Mouse (Mus musculus) limb, embryonic 14.5 days (tissue): ENCODE results near the gene Hagh. TPM values are rescaled to one million over a fixed set of nuclear protein-coding genes. Genes with fewer than 3 reads are reported as not detected.

Experiments
- ATAC-seq: fragments of 200-750 bp; cut with Nextera tagmentation; 2 replicates; pipeline ENCODE4 v1.8.0; 2017; ENCODE audit warnings: low read depth, moderate number of reproducible peaks, moderate TSS enrichment; ENCODE audit not compliant: low FRiP score
- DNase-seq: peaks from one replicate; pipeline ENCODE4 v3.0.0-alpha.2; 2015; ENCODE audit warnings: low spot score
- H3K27ac ChIP-seq: fragments of 300-500 bp; sonication (generic); replicated peaks from 2 replicates; pipeline ENCODE4 v1.5.1; 2014; ENCODE audit warnings: low read depth, mild to moderate bottlenecking, low read length, moderate library complexity, mixed read lengths
- H3K27me3 ChIP-seq: fragments of 300-500 bp; sonication (generic); 2 replicates; pipeline ENCODE4 v1.6.1; 2014; ENCODE audit warnings: low read length, mixed read lengths; ENCODE audit not compliant: control insufficient read depth, insufficient read depth
- H3K36me3 ChIP-seq: fragments of 300-500 bp; sonication (generic); 2 replicates; pipeline ENCODE4 v1.6.1; 2014; ENCODE audit warnings: mild to moderate bottlenecking, low read length, moderate library complexity, mixed read lengths; ENCODE audit not compliant: control insufficient read depth, insufficient read depth
- H3K4me1 ChIP-seq: fragments of 300-500 bp; sonication (generic); 2 replicates; pipeline ENCODE4 v1.6.1; 2014; ENCODE audit warnings: antibody characterized with exemption, low read length, mixed read lengths; ENCODE audit not compliant: control insufficient read depth, insufficient read depth
- H3K4me2 ChIP-seq: fragments of 300-500 bp; sonication (generic); replicated peaks from 2 replicates; pipeline ENCODE4 v1.6.1; 2014; ENCODE audit warnings: low read depth, mild to moderate bottlenecking, low read length, moderate library complexity; ENCODE audit not compliant: severe bottlenecking
- H3K4me3 ChIP-seq: fragments of 300-500 bp; sonication (generic); replicated peaks from 2 replicates; pipeline ENCODE4 v1.5.1; 2014; ENCODE audit warnings: low read length
- H3K9ac ChIP-seq: fragments of 300-500 bp; sonication (generic); 2 replicates; pipeline ENCODE4 v1.6.1; 2014; ENCODE audit warnings: mild to moderate bottlenecking, low read depth, low read length, moderate library complexity; ENCODE audit not compliant: severe bottlenecking
- H3K9me3 ChIP-seq: fragments of 300-500 bp; sonication (generic); 2 replicates; pipeline ENCODE4 v1.6.1; 2016; ENCODE audit warnings: low read length; ENCODE audit not compliant: control insufficient read depth
- POLR2A ChIP-seq: fragments of 200-500 bp; IDR thresholded peaks from 2 replicates; pipeline ENCODE4 v1.8.0; 2012; ENCODE audit warnings: inconsistent platforms, mild to moderate bottlenecking, moderate library complexity, borderline replicate concordance; ENCODE audit not compliant: insufficient read depth, insufficient read length; ENCODE audit errors: extremely low read depth
- WGBS: fragments of 180-500 bp; shearing (Covaris S2); extraction: QIAGEN DNeasy Blood & Tissue Kit; methylation state at CpG from one replicate; pipeline ENCODE4 v1.1.7; 2014; 5-methylcytosine and 5-hydroxymethylcytosine counted together
- polyA plus RNA-seq, 2 experiments: library from polyadenylated mRNA; depleted of rRNA in 1 of 2; stranded (reverse) in 1 of 2; unstranded in 1 of 2; fragments of >200 nt; fragmentation: Nextera tagmentation in 1 of 2; extraction: Ambion mirVana in 1 of 2; gene quantifications; 2 replicates each; pipeline versions ENCODE4 v1.2.1 to v1.2.3; 2012 to 2014

Hagh gene
- polyA plus RNA-seq, 2 experiments = 25.7 to 35.4 TPM

DNA sequence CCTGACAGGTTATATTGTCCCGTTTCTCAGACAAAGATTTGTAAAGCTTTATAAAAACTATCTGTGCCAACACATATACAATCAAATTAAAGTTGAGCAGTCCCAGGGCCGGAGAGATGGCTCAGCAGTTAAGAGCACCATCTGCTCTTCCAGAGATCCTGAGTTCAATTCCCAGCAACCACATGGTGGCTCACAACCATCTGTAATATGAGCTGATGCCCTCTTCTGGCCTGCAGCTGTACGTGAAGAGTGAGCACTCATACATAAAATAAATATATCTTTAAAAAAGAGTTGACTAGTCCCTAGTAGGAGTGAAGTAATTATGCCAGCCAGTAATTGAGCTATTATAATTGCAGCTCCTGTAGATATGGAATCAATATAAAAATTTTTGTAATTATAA lies 39.4 kb upstream of the Hagh start:
- Histone ChIP-seq H3K9ac (no peak overlapping the region), H3K4me1 (no peaks in the 10 kb centered on the region), H3K9me3 (no peaks in the 10 kb centered on the region), H3K27me3 (peaks cover 12% of the 10 kb centered on the region), H3K36me3 (no peaks in the 10 kb centered on the region), H3K27ac (no peak overlapping the region), H3K4me3 (no peak overlapping the region), H3K4me2 (no peak overlapping the region)
- TF ChIP-seq POLR2A = no peak
- ATAC-seq (no peak), DNase-seq (no peak)
- 42% methylated on average over 3 of the region's 3 CpGs for WGBS

DNA sequence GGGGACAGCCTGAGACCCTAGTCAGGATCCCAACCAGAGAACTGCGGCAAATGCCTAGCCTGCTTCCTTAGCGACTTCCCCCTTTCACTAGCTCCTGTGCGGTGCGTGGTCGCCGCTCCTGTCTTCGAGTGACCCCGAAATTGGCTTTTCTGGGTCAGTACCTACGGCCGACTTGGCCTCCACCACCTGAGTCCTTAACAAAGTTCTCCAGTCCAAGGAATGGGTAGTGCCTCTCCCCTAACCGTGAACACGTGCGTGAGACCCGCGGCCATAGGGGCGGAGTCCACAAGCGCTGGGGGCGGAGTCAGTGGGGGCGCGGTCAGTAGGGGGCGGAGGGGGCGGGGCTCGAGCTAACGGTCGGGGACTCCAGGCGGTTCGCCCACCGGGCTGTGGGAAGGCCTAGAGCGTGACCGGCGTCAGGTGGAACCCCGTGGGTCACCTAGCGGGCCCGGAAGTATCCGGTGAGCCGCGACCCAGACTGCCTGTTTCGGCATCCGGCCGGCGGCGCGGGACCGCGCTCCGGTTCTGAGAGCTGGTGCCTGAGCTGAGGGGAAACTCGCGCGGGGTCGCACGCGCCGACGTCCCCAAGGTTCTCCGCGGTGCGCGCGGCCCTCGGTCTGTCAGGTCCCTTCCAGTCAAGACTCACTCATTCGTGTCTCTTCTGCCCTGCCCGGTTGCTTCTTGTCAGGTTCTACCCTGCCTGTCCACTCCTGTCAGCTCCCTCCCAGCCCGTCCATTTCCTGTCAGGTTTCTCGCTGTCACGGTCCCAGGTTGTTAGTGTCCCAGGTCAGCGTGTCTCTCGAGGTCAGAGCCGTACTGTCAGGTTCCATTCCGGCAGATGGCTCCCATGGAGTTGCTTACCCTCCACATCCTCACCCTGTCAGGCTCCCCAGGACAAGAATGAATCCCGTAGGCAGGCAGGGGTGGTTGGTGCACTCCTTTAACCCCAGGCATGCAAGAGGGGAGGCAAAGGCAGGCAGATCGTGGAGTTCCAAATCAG lies 35.7 kb upstream of the Hagh start, which contains the start of gene Meiob:
TSS of gene Meiob (plus strand) at position 338 of the 1,000 bp plus-strand sequence.
- WGBS = 1% methylated on average over 39 of the region's 71 CpGs
- peak; percentile 93 for ATAC-seq
- TF ChIP-seq POLR2A = no peak
- Histone ChIP-seq H3K4me3 (peak within 1 kb of the TSS; percentile 67), H3K9me3 (no peaks in the 10 kb centered on the region), H3K36me3 (no peaks in the 10 kb centered on the region), H3K4me2 (peak within 1 kb of the TSS; percentile 85), H3K9ac (peak within 1 kb of the TSS; percentile 67), H3K27ac (no peak within 1 kb of the TSS), H3K4me1 (no peaks in the 10 kb centered on the region), H3K27me3 (peaks cover 12% of the 10 kb centered on the region)
- peak; percentile 74 for DNase-seq

DNA sequence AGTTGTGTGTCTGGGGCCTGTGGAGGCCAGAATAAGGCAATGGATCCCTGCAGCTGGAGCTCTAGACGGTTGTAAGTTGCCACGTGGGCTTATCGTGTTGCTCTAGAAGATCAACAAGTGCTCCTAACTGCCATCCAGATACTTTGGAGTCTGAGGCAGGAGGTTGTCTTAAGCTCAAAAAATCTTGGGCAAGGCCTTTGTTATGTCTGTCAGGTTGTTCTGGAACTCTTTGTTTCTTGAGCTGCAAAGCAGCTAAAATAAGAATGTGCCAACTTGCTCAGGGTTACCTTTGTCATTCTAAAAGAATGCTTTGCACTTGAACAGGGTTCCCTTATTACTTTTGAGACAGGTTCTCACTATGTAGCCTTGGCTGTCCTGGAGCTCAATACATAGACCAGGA lies 28.7 kb upstream of the Hagh start:
- no peaks in the 10 kb centered on the region for H3K36me3 ChIP-seq
- DNase-seq (no peak), ATAC-seq (no peak)
- no peak overlapping the region for H3K4me3 ChIP-seq
- WGBS = 76% methylated on average over 3 of the region's 3 CpGs
- H3K4me2 ChIP-seq = no peak overlapping the region
- H3K27me3 ChIP-seq = no peaks in the 10 kb centered on the region
- H3K4me1 ChIP-seq = no peaks in the 10 kb centered on the region
- no peak for TF ChIP-seq POLR2A
- no peak overlapping the region for H3K9ac ChIP-seq
- H3K9me3 ChIP-seq = no peaks in the 10 kb centered on the region
- no peak overlapping the region for H3K27ac ChIP-seq

DNA sequence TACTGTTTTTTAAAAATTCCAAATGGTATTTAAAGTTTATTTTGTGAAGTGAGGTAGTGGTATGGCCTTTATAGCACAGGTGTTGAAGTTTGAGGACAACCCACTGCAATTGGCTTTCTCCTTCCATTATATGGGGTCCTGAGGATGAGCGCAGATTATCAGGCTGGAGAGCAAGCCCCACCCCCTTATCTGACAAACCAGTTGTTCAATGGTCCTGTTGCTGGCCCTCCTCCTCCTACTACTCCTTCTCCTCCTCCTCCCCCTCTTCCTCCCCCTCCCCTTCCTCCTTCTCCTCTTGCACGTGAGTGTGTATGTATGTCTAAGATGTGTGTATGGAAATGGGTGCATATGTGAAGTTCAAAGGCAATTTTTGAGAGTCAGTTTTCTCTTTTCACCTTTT lies 27.7 kb upstream of the Hagh start:
- Histone ChIP-seq H3K4me3 (no peak overlapping the region), H3K27me3 (no peaks in the 10 kb centered on the region), H3K27ac (no peak overlapping the region), H3K4me2 (no peak overlapping the region), H3K36me3 (no peaks in the 10 kb centered on the region), H3K4me1 (no peaks in the 10 kb centered on the region), H3K9ac (no peak overlapping the region), H3K9me3 (no peaks in the 10 kb centered on the region)
- no peak for TF ChIP-seq POLR2A
- 29% methylated on average over 2 of the region's 2 CpGs for WGBS
- no peak for ATAC-seq
- no peak for DNase-seq

DNA sequence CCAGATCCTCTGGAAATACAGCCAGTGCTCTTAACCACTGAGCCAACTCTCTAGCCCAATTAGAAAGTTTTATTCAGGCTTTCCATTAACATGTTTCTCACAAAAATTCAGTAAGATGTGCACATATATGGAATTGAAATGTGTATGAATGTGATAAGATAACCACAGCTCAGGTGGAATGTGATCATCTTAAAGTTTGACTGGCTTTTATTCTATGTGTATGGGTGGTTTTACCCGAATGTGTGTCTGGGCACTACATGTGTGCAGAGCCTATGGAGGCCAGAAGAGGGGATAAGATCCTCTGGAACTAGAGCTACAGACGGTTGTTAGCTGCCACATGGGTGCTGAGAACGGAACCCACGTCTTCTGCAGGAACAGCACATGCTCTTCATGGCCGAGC lies 24.7 kb upstream of the Hagh start:
- no peaks in the 10 kb centered on the region for H3K9me3 ChIP-seq
- H3K36me3 ChIP-seq = no peaks in the 10 kb centered on the region
- 78% methylated on average over 5 of the region's 5 CpGs for WGBS
- no peaks in the 10 kb centered on the region for H3K27me3 ChIP-seq
- TF ChIP-seq POLR2A = no peak
- H3K9ac ChIP-seq = no peak overlapping the region
- H3K27ac ChIP-seq = no peak overlapping the region
- no peak overlapping the region for H3K4me3 ChIP-seq
- no peak overlapping the region for H3K4me2 ChIP-seq
- DNase-seq (no peak), ATAC-seq (no peak)
- no peaks in the 10 kb centered on the region for H3K4me1 ChIP-seq
